Mouse (Mus musculus) neural tube, embryonic 14.5 days (tissue): ENCODE results near the gene Yap1. TPM values are rescaled to one million over a fixed set of nuclear protein-coding genes. Genes with fewer than 3 reads are reported as not detected.
"Not testable (repeated sequence)": the region's sequence is repeated elsewhere in the genome, so short reads cannot be mapped to it uniquely, and the experiment has no call there.

Experiments
- ATAC-seq: fragments of 200-750 bp; cut with Nextera tagmentation; 2 replicates; pipeline ENCODE4 v1.8.0; 2017; ENCODE audit warnings: low read depth, mild to moderate bottlenecking, moderate TSS enrichment, moderate library complexity
- H3K27ac ChIP-seq: fragments of 300-500 bp; sonication (generic); 2 replicates; pipeline ENCODE4 v1.5.1; 2014; ENCODE audit warnings: low read depth, mild to moderate bottlenecking, control low read depth, low read length, moderate library complexity, mixed read lengths
- H3K27me3 ChIP-seq: fragments of 300-500 bp; sonication (generic); 2 replicates; pipeline ENCODE4 v1.6.1; 2014; ENCODE audit warnings: low read length; ENCODE audit not compliant: control insufficient read depth, insufficient read depth
- H3K36me3 ChIP-seq: fragments of 300-500 bp; sonication (generic); 2 replicates; pipeline ENCODE4 v1.6.1; 2014; ENCODE audit warnings: low read length, mixed read lengths; ENCODE audit not compliant: control insufficient read depth, insufficient read depth
- H3K4me1 ChIP-seq: fragments of 300-500 bp; sonication (generic); 2 replicates; pipeline ENCODE4 v1.6.1; 2014; ENCODE audit warnings: low read length; ENCODE audit not compliant: control insufficient read depth, insufficient read depth
- H3K4me2 ChIP-seq: fragments of 300-500 bp; sonication (generic); 2 replicates; pipeline ENCODE4 v1.6.1; 2014; ENCODE audit warnings: mild to moderate bottlenecking, low read depth, low read length, control low read depth
- H3K4me3 ChIP-seq: fragments of 300-500 bp; sonication (generic); 2 replicates; pipeline ENCODE4 v1.5.1; 2014; ENCODE audit warnings: low read depth, low read length, control low read depth, mixed read lengths
- H3K9ac ChIP-seq: fragments of 300-500 bp; sonication (generic); replicated peaks from 2 replicates; pipeline ENCODE4 v1.6.1; 2014; ENCODE audit warnings: low read depth, mild to moderate bottlenecking, control low read depth, low read length, mixed read lengths
- H3K9me3 ChIP-seq: fragments of 300-500 bp; sonication (generic); 2 replicates; pipeline ENCODE4 v1.6.1; 2016; ENCODE audit warnings: low read length; ENCODE audit not compliant: control insufficient read depth
- WGBS: fragments of 180-500 bp; shearing (Covaris S2); extraction: QIAGEN DNeasy Blood & Tissue Kit; methylation state at CpG from one replicate; pipeline ENCODE4 v1.1.7; 2014; 5-methylcytosine and 5-hydroxymethylcytosine counted together
- polyA plus RNA-seq: library from polyadenylated mRNA; unstranded; fragments of >200 nt; fragmentation: Nextera tagmentation; extraction: Ambion mirVana; gene quantifications from 2 replicates; pipeline ENCODE4 v1.2.1, GENCODE M21; 2014

Yap1 gene
- polyA plus RNA-seq, 1 experiment from 2014 or later, result 4.4 TPM

DNA sequence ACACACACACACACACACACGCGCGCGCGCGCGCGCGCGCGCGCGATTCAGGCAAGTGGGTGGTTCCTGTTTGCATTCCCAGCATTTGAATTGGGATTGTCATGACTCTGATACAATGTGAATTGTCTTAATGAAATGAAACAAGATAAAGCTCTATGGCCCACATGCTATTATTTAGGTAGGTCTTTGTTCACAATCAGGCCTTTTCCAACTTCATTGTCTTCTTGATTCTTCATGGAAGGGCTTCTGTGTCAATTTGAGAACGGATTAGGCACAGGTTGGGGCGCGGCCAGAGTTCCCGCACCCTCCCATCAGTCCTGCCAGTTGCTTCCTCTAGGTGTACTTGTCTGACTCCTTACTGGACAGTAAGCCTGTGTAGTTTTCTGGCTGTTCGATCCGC lies 90.4 kb downstream of the Yap1 start:
- peak overlapping the region; percentile 16; the same call in 1 of the 2 replicates for H3K4me3 ChIP-seq
- no peaks in the 10 kb centered on the region for H3K36me3 ChIP-seq
- ATAC-seq, result peak; percentile 55
- no peak overlapping the region for H3K9ac ChIP-seq
- peak overlapping the region; percentile 51 for H3K4me2 ChIP-seq
- WGBS, result 55% methylated on average over 18 of the region's 19 CpGs
- no peaks in the 10 kb centered on the region for H3K27me3 ChIP-seq
- no peaks in the 10 kb centered on the region for H3K4me1 ChIP-seq
- no peaks in the 10 kb centered on the region for H3K9me3 ChIP-seq
- no peak overlapping the region; the same call in 1 of the 2 replicates for H3K27ac ChIP-seq

DNA sequence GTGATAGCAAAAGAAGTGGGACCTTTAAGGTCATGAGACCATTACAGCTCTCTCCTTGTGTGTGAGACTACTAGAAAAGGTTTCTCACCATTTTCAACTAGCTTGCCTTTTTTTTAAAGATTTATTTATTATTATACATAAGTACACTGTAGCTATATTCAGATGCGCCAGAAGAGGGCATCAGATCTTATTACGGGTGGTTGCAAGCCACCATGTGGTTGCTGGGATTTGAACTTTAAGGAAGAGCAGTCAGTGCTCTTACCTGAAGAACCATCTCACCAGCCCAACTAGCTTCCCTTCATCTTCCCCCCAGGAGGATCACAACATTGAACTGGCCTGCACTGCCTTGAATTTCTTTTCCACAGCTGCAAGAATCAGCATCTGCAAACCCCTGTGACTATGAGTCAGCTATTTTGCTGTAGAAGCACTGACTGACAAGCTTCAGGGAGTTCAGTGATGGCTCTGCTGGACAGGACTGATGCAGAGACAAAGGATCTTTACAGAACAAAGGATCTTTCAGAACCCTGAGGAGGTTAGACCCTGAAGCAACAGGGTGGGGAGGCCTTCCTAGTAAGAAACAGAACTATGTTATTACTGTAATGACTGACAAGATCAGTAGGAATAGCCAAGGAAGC lies 96.9 kb downstream of the Yap1 start:
- H3K9ac ChIP-seq, result no peak overlapping the region
- no peaks in the 10 kb centered on the region for H3K27me3 ChIP-seq
- no peaks in the 10 kb centered on the region for H3K9me3 ChIP-seq
- H3K27ac ChIP-seq, result no peak overlapping the region
- 81% methylated on average over 2 of the region's 2 CpGs for WGBS
- H3K4me2 ChIP-seq, result no peak overlapping the region
- no peak overlapping the region for H3K4me3 ChIP-seq
- H3K4me1 ChIP-seq, result no peaks in the 10 kb centered on the region
- H3K36me3 ChIP-seq, result no peaks in the 10 kb centered on the region
- ATAC-seq, result no peak

DNA sequence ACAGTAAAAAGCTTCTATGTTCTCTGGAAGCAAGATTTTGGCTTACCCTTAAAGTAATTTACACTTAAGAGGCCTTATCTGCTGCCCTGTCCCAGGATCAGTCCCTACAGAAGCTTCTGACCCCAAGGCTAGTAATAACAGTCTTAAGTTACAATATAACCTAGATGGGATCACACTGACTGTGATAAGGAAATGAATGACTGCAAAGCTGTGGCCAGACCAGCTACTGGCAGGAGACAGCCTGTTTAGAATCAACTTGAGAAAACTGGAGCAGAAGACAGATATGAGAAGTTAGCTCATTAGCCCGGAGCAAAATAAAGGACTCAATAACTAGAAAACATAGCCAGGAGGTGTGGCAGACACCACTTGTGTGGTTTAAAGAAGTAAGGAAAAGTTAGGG lies 97.8 kb downstream of the Yap1 start:
- H3K36me3 ChIP-seq, result no peaks in the 10 kb centered on the region
- no peak overlapping the region for H3K9ac ChIP-seq
- no peak overlapping the region for H3K4me2 ChIP-seq
- no peaks in the 10 kb centered on the region for H3K27me3 ChIP-seq
- 96% methylated on average over 1 of the region's 1 CpGs for WGBS
- no peak overlapping the region for H3K27ac ChIP-seq
- no peaks in the 10 kb centered on the region for H3K9me3 ChIP-seq
- H3K4me1 ChIP-seq, result no peaks in the 10 kb centered on the region
- no peak for ATAC-seq
- no peak overlapping the region for H3K4me3 ChIP-seq

DNA sequence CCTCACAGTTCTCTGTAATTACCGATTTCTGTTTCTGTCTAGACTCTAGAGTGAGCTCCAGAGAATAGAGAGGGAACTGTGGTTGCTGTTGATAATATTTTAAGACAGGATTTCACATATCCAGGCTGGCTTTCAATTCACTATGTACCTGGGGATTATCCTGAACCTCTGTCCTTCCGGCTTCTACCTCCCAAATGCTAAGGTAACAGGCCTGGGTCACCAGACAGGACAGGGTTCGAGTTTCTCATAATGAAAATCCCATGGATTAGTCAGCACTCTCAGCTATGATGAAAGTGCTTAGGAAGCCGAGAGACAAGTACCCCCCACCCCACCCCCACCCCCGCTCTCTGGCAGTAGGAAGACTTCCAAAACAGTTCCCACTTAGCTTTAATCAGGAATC lies 100.6 kb downstream of the Yap1 start:
- ATAC-seq, result no peak
- 81% methylated on average over 5 of the region's 5 CpGs for WGBS
- H3K27me3 ChIP-seq, result no peaks in the 10 kb centered on the region

DNA sequence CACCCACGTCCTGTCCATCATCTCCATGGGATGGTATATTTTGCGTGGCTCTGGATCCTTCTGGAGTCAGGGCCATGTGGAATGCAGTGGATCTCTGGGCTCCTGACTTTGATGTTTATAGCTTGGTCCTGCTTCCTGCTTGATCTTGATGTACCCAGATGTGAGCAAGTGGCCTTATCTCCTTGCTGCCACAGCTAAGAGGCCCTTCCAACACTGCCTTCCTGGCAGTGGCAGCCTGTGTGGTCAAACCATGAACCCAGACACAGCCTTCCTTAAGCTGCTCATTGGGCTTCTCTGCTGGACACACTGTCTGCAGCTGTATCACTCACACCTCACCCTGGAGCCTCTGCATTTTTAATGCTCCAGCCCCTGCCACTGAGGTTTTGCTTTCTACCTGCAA lies 101.1 kb downstream of the Yap1 start:
- no peak for ATAC-seq
- Histone ChIP-seq H3K9ac (no peak overlapping the region), H3K4me3 (no peak overlapping the region), H3K4me2 (no peak overlapping the region), H3K27ac (no peak overlapping the region), H3K4me1 (no peaks in the 10 kb centered on the region), H3K36me3 (no peaks in the 10 kb centered on the region), H3K9me3 (no peaks in the 10 kb centered on the region), H3K27me3 (no peaks in the 10 kb centered on the region)
- 76% methylated on average over 2 of the region's 2 CpGs for WGBS

More for the DNA sequence above, 100.6 kb downstream of the Yap1 start:
- no peak overlapping the region for H3K4me2 ChIP-seq
- no peak overlapping the region for H3K9ac ChIP-seq
- H3K4me3 ChIP-seq, result no peak overlapping the region
- H3K36me3 ChIP-seq, result no peaks in the 10 kb centered on the region
- H3K27ac ChIP-seq, result no peak overlapping the region
- no peaks in the 10 kb centered on the region for H3K9me3 ChIP-seq
- H3K4me1 ChIP-seq, result no peaks in the 10 kb centered on the region

DNA sequence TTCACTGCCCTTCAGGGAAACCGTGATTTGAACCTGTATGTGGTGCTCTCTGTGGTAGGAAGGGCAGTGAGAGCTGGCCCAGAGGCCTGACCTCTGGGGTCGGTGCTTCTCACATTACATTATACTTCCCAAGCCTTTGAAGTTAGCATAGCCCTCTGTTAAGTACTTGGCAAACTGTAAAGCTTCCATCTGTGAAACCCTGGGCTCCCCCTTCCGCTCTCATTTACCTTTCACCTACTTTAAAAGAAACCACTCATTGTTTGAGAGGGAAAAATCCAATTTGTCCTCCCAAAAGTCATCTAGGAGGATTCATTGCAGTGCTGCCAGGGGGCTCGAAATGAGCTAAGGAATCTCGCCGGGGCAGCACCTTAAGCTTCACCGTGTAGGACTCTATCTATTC lies 102.1 kb downstream of the Yap1 start:
- Histone ChIP-seq H3K36me3 (no peaks in the 10 kb centered on the region), H3K27me3 (no peaks in the 10 kb centered on the region), H3K9ac (no peak overlapping the region), H3K27ac (no peak overlapping the region), H3K4me2 (no peak overlapping the region), H3K4me3 (no peak overlapping the region), H3K9me3 (no peaks in the 10 kb centered on the region), H3K4me1 (no peaks in the 10 kb centered on the region)
- WGBS, result 26% methylated on average over 7 of the region's 7 CpGs
- no peak for ATAC-seq

DNA sequence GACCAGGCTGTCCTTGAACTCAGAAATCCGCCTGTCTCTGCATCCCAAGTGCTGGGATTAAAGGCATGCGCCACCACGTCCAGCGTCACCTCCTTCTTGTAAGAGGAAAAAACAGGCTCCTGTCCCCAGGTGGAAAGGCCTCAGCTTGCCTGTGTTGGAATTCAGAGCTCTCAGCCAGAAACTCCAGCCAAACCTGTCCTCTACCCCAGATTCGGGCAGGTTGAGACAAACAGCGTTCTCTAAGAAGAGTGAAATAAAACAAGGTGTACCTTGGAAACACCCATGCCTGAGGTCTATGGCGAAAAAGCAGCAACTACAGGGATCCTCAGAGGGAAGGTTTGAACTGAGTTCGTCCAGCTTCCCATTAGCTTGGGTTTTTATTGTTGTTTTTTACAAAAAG lies 103.4 kb downstream of the Yap1 start:
- H3K9me3 ChIP-seq, result no peaks in the 10 kb centered on the region
- WGBS, result 97% methylated on average over 8 of the region's 8 CpGs
- H3K27ac ChIP-seq, result no peak overlapping the region
- H3K36me3 ChIP-seq, result no peaks in the 10 kb centered on the region
- no peaks in the 10 kb centered on the region for H3K27me3 ChIP-seq
- H3K4me3 ChIP-seq, result no peak overlapping the region
- H3K9ac ChIP-seq, result no peak overlapping the region
- no peaks in the 10 kb centered on the region for H3K4me1 ChIP-seq
- no peak for ATAC-seq
- no peak overlapping the region for H3K4me2 ChIP-seq

DNA sequence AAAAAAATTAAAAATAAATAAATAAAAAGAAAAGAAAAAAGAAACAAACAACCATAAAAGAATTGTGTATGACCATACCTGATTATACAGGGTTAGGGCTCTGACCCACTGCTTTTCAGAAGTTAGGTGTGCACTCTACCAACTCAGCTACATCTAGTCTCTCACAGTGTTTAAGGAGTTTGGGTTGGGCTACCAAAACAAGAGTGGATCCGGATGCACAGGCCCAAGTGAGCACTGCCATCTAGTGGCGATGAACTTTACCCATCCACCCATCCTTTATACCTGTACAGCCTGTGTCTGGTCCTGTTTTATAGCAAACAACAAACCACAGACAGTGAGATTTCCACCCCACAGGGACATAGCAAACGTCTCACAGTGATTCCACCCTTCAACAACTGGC lies 106.9 kb downstream of the Yap1 start:
- 5% methylated on average over 3 of the region's 3 CpGs for WGBS
- Histone ChIP-seq H3K9me3 (no peaks in the 10 kb centered on the region), H3K27me3 (no peaks in the 10 kb centered on the region), H3K4me1 (no peaks in the 10 kb centered on the region), H3K4me3 (no peak overlapping the region), H3K9ac (no peak overlapping the region), H3K36me3 (no peaks in the 10 kb centered on the region), H3K4me2 (no peak overlapping the region), H3K27ac (no peak overlapping the region)
- ATAC-seq, result peak; percentile 92

DNA sequence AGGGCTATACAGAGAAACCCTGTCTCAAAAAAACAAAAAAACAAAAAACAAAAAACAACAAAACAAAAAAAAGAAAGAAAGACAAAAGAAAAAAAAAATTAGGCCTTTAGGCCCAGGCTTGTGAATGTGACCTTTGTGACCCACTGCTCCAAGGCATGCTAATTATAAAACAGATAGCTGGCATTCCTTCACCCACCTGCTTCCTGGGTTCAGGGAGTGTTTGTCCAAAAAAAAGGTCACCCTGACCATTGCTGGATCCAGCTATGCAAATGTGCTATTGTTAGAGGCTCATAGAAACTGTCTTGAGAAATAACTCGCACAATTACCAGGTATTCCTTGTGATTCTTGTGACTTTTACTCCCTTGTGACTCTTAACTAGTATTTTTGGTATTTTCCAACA lies 112.6 kb downstream of the Yap1 start:
- not testable (repeated sequence) for H3K27ac ChIP-seq, H3K36me3 ChIP-seq, H3K9me3 ChIP-seq, H3K27me3 ChIP-seq, H3K4me2 ChIP-seq, H3K4me3 ChIP-seq, H3K9ac ChIP-seq, ATAC-seq, H3K4me1 ChIP-seq
- WGBS, result 93% methylated on average over 1 of the region's 1 CpGs
